Mouse (Mus musculus): ENCODE measurements around the gene Rnf213. TPM values are rescaled to one million over a fixed set of nuclear protein-coding genes. Genes with fewer than 3 reads are reported as not detected.

Rnf213 gene
- polyA plus RNA-seq (2015; fragmentation: Nextera tagmentation; extraction: Ambion mirVana): 4.2 TPM in 2 replicates

- Histone ChIP-seq H3K27ac (replicated peaks) (peak within 1 kb of the TSS; percentile 72), H3K4me1 (replicated peaks) (peaks cover 63% of the 10 kb centered on the region), H3K9me3 (replicated peaks) (no peaks in the 10 kb centered on the region), H3K36me3 (replicated peaks) (peaks cover 6% of the 10 kb centered on the region; the same call in 1 of the 2 replicates), H3K27me3 (peaks cover 31% of the 10 kb centered on the region), H3K4me3 (replicated peaks) (peak within 1 kb of the TSS; percentile 80), H3K4me2 (peak within 1 kb of the TSS; percentile 97), H3K9ac (peak within 1 kb of the TSS; percentile 62)
- under 1% methylated on average over 19 of the region's 19 CpGs for WGBS (ENCODE audit: insufficient replicate concordance)
- peak; percentile 47 for ATAC-seq (ENCODE audit: insufficient read depth)
Measured at GRCm38 (mm10) chr11:119392800-119393482, at the start of gene Rnf213. Rnf213 (plus strand) TSS chr11:119393100.

- Histone ChIP-seq H3K27ac (replicated peaks) (no peak overlapping the region), H3K4me2 (no peak overlapping the region), H3K9me3 (replicated peaks) (no peaks in the 10 kb centered on the region), H3K9ac (no peak overlapping the region), H3K36me3 (replicated peaks) (no peaks in the 10 kb centered on the region), H3K27me3 (no peaks in the 10 kb centered on the region), H3K4me1 (replicated peaks) (no peaks in the 10 kb centered on the region), H3K4me3 (replicated peaks) (no peak overlapping the region)
- 76% methylated on average over 8 of the region's 8 CpGs for WGBS (ENCODE audit: insufficient replicate concordance)
- ATAC-seq (ENCODE audit: insufficient read depth): no peak
Measured at GRCm38 (mm10) chr11:119344178-119344577, 48.7 kb upstream of the Rnf213 start.

- 29% methylated on average over 6 of the region's 6 CpGs for WGBS (ENCODE audit: insufficient replicate concordance)
Measured at GRCm38 (mm10) chr11:119344865-119345264, 48.0 kb upstream of the Rnf213 start.

GRCm38 (mm10) chr11:119347125-119347524, 45.8 kb upstream of the Rnf213 start:
- ATAC-seq (ENCODE audit: insufficient read depth): no peak
- Histone ChIP-seq H3K27me3 (no peaks in the 10 kb centered on the region), H3K4me2 (no peak overlapping the region), H3K36me3 (replicated peaks) (no peaks in the 10 kb centered on the region), H3K9me3 (replicated peaks) (no peaks in the 10 kb centered on the region), H3K4me3 (replicated peaks) (no peak overlapping the region), H3K4me1 (replicated peaks) (no peaks in the 10 kb centered on the region), H3K27ac (replicated peaks) (no peak overlapping the region), H3K9ac (no peak overlapping the region)
- 23% methylated on average over 4 of the region's 4 CpGs for WGBS (ENCODE audit: insufficient replicate concordance)

More at GRCm38 (mm10) chr11:119344865-119345264, 48.0 kb upstream of the Rnf213 start:
- H3K27ac ChIP-seq (replicated peaks): no peak overlapping the region
- H3K4me3 ChIP-seq (replicated peaks): no peak overlapping the region
- no peak overlapping the region for H3K4me2 ChIP-seq
- H3K27me3 ChIP-seq: no peaks in the 10 kb centered on the region
- ATAC-seq (ENCODE audit: insufficient read depth): no peak
- H3K9me3 ChIP-seq (replicated peaks): no peaks in the 10 kb centered on the region
- no peaks in the 10 kb centered on the region for H3K4me1 ChIP-seq (replicated peaks)
- H3K9ac ChIP-seq: no peak overlapping the region
- no peaks in the 10 kb centered on the region for H3K36me3 ChIP-seq (replicated peaks)

GRCm38 (mm10) chr11:119352113-119352512, 40.8 kb upstream of the Rnf213 start:
- H3K27me3 ChIP-seq: peaks cover 3% of the 10 kb centered on the region; the same call in 1 of the 2 replicates
- WGBS (ENCODE audit: insufficient replicate concordance): 24% methylated on average over 7 of the region's 7 CpGs
- ATAC-seq (ENCODE audit: insufficient read depth): no peak

GRCm38 (mm10) chr11:119353946-119354345, 39.0 kb upstream of the Rnf213 start:
- ATAC-seq (ENCODE audit: insufficient read depth): no peak
- WGBS (ENCODE audit: insufficient replicate concordance): 68% methylated on average over 4 of the region's 4 CpGs

More at GRCm38 (mm10) chr11:119352113-119352512, 40.8 kb upstream of the Rnf213 start:
- no peaks in the 10 kb centered on the region for H3K9me3 ChIP-seq (replicated peaks)
- no peak overlapping the region for H3K4me2 ChIP-seq
- H3K4me3 ChIP-seq (replicated peaks): no peak overlapping the region
- no peaks in the 10 kb centered on the region for H3K36me3 ChIP-seq (replicated peaks)
- no peak overlapping the region for H3K27ac ChIP-seq (replicated peaks)
- H3K4me1 ChIP-seq (replicated peaks): peaks cover 25% of the 10 kb centered on the region
- H3K9ac ChIP-seq: no peak overlapping the region

GRCm38 (mm10) chr11:119354798-119355442, 38.0 kb upstream of the Rnf213 start:
- H3K4me3 ChIP-seq (replicated peaks): peak overlapping the region; percentile 70
- H3K9me3 ChIP-seq (replicated peaks): no peaks in the 10 kb centered on the region
- H3K4me2 ChIP-seq: peak overlapping the region; percentile 93
- H3K36me3 ChIP-seq (replicated peaks): no peaks in the 10 kb centered on the region
- H3K27me3 ChIP-seq: peaks cover 6% of the 10 kb centered on the region; the same call in 1 of the 2 replicates
- ATAC-seq (ENCODE audit: insufficient read depth): peak; percentile 71
- peaks cover 25% of the 10 kb centered on the region for H3K4me1 ChIP-seq (replicated peaks)
- 1% methylated on average over 23 of the region's 23 CpGs for WGBS (ENCODE audit: insufficient replicate concordance)
- peak overlapping the region; percentile 78 for H3K27ac ChIP-seq (replicated peaks)
- H3K9ac ChIP-seq: peak overlapping the region; percentile 61; the same call in 1 of the 2 replicates

More at GRCm38 (mm10) chr11:119353946-119354345, 39.0 kb upstream of the Rnf213 start:
- H3K4me3 ChIP-seq (replicated peaks): no peak overlapping the region
- H3K4me1 ChIP-seq (replicated peaks): peaks cover 25% of the 10 kb centered on the region
- H3K36me3 ChIP-seq (replicated peaks): no peaks in the 10 kb centered on the region
- peak overlapping the region; percentile 93; the same call in 1 of the 2 replicates for H3K4me2 ChIP-seq
- no peak overlapping the region for H3K27ac ChIP-seq (replicated peaks)
- peaks cover 6% of the 10 kb centered on the region; the same call in 1 of the 2 replicates for H3K27me3 ChIP-seq
- H3K9me3 ChIP-seq (replicated peaks): no peaks in the 10 kb centered on the region
- no peak overlapping the region for H3K9ac ChIP-seq

- Histone ChIP-seq H3K27ac (replicated peaks) (peak within 1 kb of the TSS; percentile 78), H3K9me3 (replicated peaks) (no peaks in the 10 kb centered on the region), H3K36me3 (replicated peaks) (no peaks in the 10 kb centered on the region), H3K4me3 (replicated peaks) (peak within 1 kb of the TSS; percentile 70), H3K4me2 (peak within 1 kb of the TSS; percentile 93), H3K9ac (peak within 1 kb of the TSS; percentile 61), H3K4me1 (replicated peaks) (peaks cover 25% of the 10 kb centered on the region), H3K27me3 (peaks cover 6% of the 10 kb centered on the region; the same call in 1 of the 2 replicates)
- 3% methylated on average over 39 of the region's 40 CpGs for WGBS (ENCODE audit: insufficient replicate concordance)
- peak; percentile 83 for ATAC-seq (ENCODE audit: insufficient read depth)
Measured at GRCm38 (mm10) chr11:119355443-119356385, 37.2 kb upstream of the Rnf213 start, which contains the start of the genes Sgsh and Slc26a11. Sgsh (minus strand) TSS chr11:119355536. Slc26a11 (plus strand) TSS chr11:119355557.

GRCm38 (mm10) chr11:119359089-119359488, 33.8 kb upstream of the Rnf213 start:
- Histone ChIP-seq H3K4me1 (replicated peaks) (peaks cover 20% of the 10 kb centered on the region), H3K27ac (replicated peaks) (no peak overlapping the region), H3K4me2 (no peak overlapping the region), H3K36me3 (replicated peaks) (no peaks in the 10 kb centered on the region), H3K27me3 (peaks cover 6% of the 10 kb centered on the region; the same call in 1 of the 2 replicates), H3K4me3 (replicated peaks) (no peak overlapping the region), H3K9ac (no peak overlapping the region), H3K9me3 (replicated peaks) (no peaks in the 10 kb centered on the region)
- ATAC-seq (ENCODE audit: insufficient read depth): no peak
- 76% methylated on average over 10 of the region's 10 CpGs for WGBS (ENCODE audit: insufficient replicate concordance)

GRCm38 (mm10) chr11:119362769-119363533, 29.9 kb upstream of the Rnf213 start:
- Histone ChIP-seq H3K4me1 (replicated peaks) (no peaks in the 10 kb centered on the region; the same call in 1 of the 2 replicates), H3K36me3 (replicated peaks) (no peaks in the 10 kb centered on the region; the same call in 1 of the 2 replicates), H3K9ac (no peak overlapping the region), H3K9me3 (replicated peaks) (no peaks in the 10 kb centered on the region), H3K27ac (replicated peaks) (no peak overlapping the region), H3K27me3 (peaks cover under 1% of the 10 kb centered on the region; the same call in 1 of the 2 replicates), H3K4me2 (peak overlapping the region; percentile 23; the same call in 1 of the 2 replicates), H3K4me3 (replicated peaks) (no peak overlapping the region)
- no peak for ATAC-seq (ENCODE audit: insufficient read depth)
- WGBS (ENCODE audit: insufficient replicate concordance): 28% methylated on average over 11 of the region's 11 CpGs

All from liver, embryonic 15.5 days (tissue).